Mouse (Mus musculus) cerebellum, adult 18-20 months (tissue): ENCODE measurements around the gene Mt1.
A peak's percentile ranks its signal among the peaks of the same experiment; 100 is the strongest.

Source experiments
- DNase-seq, 2 experiments: peaks; one replicate each; pipeline ENCODE4 v3.0.0; 2021

Gene Mt1

DNA sequence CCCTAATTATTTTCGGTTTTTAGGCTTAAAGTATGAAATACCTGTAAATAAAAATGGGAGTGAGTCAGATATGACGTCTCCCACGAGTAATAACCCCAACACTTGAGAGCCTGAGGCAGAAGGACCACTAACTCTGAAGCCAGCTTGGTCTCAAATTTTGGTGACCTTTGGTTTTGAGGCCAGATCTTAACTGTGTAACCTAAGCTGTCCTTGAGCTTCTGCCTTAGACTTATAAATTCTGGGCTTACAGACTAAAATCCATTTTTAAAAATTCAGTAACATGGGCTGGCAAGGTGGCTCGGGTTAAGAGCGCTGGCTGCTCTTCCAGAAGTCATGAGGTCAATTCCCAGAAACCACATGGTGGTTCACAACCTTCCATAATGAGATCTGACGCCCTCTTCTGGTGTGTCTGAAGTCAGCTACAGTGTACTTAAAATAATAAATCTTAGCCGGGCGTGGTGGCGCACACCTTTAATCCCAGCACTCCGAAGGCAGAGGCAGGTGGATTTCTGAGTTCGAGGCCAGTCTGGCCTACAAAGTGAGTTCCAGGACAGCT lies 5.0 kb upstream of the Mt1 start:
- DNase-seq, result no peak

DNA sequence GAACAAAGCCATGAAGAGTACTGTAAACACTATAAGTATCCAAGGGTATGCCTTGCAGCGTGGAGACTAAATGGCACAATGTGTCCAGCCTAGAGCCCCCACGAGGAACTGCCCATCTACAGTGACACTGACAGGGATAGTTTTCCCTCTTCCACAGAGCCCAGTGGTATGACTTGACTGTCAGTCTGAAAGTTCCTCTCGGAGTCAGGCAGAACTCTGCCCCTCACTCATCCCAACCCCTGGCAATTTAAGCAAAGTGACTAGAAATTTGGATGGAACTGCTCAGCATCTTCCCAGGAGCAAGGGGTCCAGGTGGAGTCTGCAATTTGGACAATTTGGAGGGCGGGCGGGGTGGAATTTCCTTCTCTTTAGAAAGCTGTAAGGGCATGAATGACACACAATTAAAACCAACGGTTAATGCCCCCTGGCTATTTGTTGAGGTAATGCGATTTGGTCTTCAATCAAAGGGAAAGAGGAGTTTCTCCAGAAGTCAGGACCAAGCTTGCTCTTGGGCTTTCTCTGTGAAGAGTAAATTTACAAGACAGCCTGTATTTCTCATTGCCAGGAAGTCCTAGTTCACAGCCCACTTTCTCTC lies 4.2 kb upstream of the Mt1 start:
- no peak for DNase-seq

DNA sequence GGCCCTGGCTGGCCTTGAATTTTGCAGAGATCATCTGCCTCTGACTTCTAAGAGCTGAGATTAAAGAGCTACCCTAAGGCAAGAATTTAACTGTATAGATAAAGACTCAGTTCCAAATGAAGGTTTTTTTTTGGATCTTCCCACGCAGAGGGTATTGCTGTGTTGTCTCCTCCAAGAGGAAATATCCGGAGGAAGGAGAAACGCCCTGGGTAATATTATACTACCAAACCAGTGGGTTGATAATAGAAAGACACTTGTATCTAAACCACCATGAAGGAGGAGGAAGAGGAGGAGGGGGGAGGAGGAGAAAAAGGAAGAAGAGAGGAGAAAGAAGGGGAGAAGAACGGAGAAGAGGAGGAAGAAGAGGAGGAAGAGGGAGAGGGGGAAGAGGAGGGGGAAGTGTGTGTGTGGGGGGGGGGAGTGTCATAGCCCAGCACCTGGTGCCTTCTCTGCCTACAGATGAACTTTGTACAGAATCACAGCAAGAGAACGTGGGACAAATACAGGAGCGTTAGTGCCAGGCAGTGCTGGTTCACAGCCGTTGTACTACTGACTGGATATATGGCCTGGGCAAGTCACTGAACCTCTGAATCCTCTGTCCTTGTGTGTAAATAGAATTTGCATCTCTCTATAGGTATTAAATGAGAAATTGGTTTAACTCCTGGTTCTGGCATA lies 1.0 kb upstream of the Mt1 start:
- no peak for DNase-seq

DNA sequence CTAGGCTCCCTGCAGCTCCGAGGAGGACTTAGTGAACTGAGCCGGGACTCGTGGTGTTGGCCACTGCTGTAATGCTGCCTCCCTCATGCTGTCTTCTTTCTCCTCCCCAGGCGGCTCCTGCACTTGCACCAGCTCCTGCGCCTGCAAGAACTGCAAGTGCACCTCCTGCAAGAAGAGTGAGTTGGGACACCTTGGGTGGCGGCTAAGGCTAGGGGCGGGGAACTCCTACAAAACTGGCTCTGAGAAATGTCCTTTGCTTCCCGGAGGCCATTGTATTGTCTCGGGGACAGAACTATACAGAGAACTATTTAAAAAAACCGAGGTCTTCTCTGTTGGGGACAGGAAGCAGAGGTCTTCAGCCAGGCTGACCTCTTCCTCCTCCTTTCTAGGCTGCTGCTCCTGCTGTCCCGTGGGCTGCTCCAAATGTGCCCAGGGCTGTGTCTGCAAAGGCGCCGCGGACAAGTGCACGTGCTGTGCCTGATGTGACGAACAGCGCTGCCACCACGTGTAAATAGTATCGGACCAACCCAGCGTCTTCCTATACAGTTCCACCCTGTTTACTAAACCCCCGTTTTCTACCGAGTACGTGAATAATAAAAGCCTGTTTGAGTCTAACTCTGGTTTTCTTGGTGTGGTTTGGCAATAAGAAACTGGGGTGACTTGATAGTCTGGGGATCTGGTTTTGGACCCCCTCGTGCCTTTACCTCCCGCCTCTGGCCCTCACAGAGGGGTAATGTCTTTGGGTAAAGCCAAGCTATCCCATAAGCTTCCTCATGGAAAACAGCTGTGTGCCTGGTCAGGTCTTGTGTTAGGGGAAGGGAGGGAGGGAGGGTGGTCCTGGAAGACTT lies 1.1 kb downstream of the Mt1 start:
- peak; percentile 21 to 25 for DNase-seq

- no peak for DNase-seq
These were observed 1.7 kb downstream of the Mt1 start for GRCm38 (mm10) chr8:94180561-94180908.

DNA sequence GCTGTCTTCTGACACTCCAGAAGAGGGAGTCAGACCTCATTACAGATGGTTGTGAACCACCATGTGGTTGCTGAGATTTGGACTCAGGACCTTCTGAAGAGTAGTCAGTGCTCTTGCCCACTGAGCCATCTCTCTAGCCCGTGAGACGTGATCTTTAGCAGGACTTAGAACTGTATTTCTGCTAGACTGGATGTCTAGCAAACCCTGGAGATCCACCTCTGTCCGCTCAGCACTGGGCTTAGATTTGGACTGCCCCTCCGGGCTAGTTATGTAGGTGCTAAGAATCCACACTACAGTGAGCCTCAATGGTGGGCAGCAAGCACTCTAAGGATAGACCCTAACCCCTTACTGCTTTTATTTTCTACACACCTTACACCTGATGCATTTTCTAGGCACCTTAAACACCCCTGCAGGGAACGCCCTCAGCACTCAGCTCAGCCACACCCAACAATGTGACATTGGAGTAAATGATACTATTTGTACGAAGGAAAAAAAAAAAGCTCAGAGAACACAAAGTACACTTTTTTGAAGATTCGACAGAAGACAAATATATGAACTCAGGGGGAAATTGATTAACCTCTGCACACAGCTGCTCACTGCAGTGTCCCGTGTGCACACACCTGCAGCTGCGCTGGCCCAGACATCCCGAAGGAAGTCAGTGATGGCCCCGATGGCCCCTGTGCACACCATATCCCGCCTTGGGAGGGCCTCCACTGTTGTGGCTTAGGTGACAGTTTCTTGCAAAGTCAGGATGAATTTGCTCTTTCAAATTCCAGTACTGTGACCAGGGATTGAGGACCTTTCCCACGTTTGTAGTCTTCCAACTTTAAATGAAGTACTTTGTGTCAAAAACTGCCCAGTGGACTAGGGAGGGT lies 3.4 kb downstream of the Mt1 start:
- DNase-seq, result no peak

- peak; percentile 37 to 38 for DNase-seq
These were observed 4.2 kb downstream of the Mt1 start for GRCm38 (mm10) chr8:94183117-94183516.

GRCm38 (mm10) chr8:94184357-94184843 lies 5.5 kb downstream of the Mt1 start:
- DNase-seq, result no peak

GRCm38 (mm10) chr8:94185791-94186190 lies 6.9 kb downstream of the Mt1 start:
- DNase-seq, result no peak

DNA sequence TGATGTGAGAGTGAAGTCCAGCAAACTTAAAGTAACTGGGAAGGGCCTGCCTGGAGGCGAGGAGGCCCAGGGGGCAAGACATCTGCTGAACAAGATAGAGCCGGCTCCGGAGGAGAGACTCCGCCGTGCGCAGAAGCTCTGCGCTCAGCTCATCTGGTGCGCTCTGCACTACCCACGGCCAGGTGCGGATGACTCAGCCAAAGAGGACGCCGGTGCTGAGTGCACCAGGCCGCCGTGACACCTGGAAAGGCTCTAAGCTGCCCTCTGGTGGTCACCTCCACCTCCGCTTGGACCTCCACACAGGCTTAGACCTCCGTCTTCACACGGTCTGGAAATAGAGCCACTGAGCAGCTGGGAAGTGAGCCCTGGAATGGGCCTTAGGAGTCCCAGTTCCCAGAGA lies 7.7 kb downstream of the Mt1 start:
- peak; percentile 83 to 85 for DNase-seq

DNA sequence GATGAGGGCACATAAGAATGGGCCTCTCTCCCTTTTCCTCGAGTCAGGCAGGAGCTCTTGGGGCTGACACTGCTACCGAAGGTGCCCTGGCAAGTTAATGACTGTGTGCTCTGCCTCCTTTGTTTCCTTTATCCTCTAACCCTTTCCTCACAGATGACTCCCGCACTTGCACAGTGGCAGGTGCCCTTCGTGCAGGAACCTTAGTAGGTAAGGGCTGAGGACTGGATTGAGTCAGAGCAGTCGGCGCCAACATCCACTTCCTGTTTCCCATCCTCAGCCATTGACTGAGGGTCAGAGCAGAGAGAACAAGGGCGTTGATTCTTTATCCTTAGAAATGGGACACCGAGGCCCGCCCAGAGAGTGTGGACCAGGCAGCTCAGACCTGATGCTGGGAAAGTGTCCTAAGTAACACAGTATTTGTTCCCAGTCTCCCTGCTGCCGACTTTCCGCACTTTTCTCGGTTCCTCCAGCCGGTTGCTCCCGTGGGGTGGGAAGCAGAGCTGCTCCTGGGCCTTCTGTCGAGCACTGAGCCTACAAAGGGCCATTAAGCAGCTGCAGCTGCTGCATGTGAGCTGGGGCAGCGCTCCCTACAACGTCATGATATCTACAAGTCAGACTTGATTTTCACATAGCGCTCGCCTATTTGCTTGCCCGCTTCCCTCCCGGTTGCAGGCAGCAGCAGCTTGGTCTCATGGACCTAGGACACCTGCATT lies 8.6 kb downstream of the Mt1 start:
- DNase-seq, result no peak

DNA sequence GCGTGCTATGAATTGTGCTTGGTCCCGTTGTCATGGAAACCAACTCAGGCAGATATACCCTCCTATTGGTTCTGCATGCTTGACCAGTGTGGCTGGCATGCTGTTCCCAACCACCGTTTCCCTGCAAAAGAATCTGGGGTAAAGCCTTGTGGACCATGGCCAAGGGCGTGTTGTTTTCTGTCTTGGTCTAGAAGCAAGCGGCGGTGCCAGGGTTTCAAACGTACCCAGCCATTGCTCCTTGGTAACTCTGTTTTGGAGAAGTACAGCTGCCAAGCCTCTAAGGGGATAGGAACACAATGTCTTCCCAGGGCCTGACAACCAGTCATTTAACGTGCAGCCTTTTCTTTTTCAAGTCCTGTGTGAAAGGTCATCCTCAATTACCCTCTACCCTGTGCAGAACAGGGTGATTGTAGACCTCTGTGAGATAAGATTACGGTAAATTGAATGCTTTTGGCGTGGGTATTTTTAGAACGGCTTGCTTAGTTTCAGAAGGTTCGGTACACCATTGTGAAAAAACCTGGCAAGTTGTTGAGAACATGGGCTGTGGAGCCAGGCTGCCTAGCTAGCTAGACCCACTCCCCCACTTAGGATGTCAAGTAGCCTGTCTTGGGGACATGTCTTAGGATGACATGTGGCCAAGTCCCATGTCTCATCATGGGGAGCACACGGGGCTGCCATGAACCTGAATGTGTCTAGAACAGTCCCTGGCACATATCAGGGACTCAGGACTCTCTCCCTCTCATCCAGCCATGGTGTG lies 10.6 kb downstream of the Mt1 start:
- DNase-seq, result no peak

DNA sequence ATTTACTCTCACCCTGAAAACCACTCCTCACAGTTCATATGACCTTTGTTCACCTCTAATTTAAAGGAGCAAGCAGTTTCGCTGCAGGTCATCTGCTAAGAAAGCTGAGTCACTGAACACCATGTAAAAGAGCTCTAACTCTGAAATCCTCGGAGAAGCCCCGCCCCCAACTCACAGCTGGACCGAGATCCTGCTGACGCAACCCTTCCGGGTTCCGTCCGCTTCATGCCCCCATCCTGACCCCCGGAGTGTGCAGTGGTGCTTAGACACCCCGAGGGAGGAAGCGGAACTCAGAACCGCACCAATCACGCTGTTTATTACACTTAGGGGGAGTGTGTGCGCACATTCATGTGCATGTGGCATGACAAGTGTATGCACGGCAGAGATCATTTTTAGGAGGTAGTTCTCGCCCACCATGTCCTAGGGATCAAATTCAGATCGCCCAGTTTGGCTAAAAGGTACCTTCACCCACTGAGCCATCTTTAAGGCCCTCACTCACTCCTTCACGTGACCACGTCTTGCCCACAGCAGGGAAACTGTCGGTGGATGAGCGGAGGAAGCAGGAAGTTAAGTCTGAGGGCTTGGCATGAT lies 12.3 kb downstream of the Mt1 start:
- no peak for DNase-seq

DNA sequence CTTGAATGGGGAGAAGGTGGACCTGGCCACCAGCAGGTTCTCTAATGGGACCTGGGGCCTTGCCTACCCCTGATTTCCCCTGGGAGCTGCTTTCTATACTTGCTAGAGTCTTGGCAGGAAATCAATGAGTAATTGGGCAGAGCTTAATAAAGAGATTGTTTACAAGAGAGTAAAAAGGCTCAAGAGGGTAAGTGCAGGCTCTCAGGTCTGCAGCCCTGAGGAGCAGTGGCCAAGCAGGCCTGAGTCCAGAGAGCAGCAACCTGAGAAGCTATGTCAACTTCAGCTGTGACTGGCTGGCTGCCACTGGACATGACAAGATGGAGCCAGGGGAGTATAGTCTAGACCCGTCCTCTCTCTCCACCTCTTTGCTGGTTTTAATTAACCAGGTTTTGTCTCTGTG lies 14.0 kb downstream of the Mt1 start:
- no peak for DNase-seq

DNA sequence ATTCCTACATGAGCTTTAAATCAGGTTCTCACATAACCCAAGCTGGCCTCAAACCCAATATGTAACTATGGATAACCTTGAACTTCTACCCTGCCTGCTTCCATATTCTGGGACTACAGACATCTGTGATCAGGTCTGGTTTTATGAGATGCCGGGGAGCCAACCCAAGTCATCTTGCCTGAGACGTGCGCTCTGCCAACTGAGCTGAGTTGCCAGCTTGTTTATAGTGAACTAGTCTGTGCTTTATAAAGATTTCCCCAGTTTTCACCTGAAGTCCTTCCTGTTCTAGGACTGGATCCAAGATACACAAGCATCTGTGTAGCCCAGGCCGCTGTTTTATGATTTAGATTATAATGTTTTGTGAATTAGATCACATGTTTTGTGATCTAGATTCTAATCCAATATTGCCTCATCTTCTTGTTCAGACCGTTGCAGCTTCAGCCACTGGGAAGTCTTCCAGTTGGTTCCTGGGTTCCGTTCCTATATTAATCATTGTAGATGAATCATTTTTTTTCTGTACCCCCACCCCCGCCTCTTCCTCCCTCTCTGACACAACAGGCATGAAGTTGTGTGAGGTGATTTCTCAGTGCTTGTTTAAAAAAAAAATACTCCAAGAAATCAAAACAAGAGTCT lies 15.8 kb downstream of the Mt1 start:
- no peak for DNase-seq

GRCm38 (mm10) chr8:94199202-94199869 lies 20.5 kb downstream of the Mt1 start:
- peak; percentile 60 to 70 for DNase-seq

DNA sequence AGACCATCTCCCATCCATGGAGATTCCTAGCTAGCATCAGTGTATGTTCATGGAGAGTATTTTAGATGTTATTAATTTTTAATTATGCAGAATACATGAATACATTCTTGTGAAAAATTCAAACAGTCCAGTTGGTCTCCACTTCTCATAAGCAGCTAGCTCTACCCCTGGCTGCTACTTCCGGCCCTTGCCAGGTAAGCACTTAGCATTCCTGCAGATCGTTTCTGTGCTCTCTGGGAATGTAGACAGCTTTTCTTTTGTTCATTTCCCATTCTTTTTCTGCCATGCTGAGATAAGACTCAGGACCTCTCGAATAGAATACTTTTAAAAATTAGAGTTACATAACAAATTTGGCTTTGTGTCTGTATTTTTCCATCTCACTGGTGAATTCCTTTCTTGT lies 25.2 kb downstream of the Mt1 start:
- DNase-seq, result no peak

DNA sequence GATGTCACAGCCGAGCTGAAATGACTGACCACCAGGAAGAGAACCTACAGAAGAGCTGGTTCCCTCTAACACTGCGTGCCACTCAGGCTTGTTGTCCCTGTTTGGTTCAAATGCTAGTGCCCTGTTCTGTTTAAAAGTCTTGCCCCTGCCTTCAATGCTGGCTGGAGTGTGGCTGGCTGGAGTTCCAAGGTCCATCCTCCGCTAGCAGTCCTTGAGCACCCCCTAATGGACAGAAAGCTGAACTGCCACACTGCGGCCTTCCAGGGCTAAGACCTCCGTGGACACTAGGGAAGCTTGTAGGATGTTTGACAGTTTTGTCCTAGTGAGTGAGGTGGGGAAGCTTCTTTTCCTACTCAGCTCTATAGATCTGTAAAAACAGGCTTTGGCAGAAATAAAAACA lies 26.9 kb downstream of the Mt1 start:
- DNase-seq, result peak; percentile 77 to 81

DNA sequence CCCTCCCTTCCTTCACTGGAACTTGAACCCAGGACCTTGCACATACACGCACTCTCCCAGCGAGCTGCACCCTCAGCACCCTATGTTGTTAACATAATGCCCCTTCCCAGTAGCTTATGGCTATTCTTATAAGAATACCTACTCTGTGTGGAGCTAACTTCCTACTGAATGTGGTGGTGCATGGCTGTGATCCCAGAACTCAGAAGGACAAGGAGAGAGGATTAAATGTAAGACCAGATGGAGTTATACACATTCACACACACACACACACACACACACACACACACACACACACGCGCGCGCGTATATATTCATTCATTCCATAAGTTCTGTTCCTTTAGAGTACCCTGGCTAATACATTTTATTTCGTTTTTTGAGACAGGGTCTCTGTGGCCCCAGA lies 27.4 kb downstream of the Mt1 start:
- no peak for DNase-seq

- no peak for DNase-seq
These were observed 28.6 kb downstream of the Mt1 start for GRCm38 (mm10) chr8:94207491-94207890.
